Mouse (Mus musculus) embryo, embryonic 11.5 days (tissue): ENCODE data around the gene Gm4763.
"Not testable (repeated sequence)": the region's sequence is repeated elsewhere in the genome, so short reads cannot be mapped to it uniquely, and the experiment has no call there.

Experiments used
- DNase-seq: peaks from one replicate; pipeline ENCODE4 v3.0.0-alpha.2; 2012; ENCODE audit warnings: low read depth, low spot score

Gm4763 gene

GRCm38 (mm10) chr7:24726808-24727207 lies at the start of gene Gm4763:
TSS of gene Gm4763 (minus strand) at chr7:24726908.
- DNase-seq: not testable (repeated sequence)

DNA sequence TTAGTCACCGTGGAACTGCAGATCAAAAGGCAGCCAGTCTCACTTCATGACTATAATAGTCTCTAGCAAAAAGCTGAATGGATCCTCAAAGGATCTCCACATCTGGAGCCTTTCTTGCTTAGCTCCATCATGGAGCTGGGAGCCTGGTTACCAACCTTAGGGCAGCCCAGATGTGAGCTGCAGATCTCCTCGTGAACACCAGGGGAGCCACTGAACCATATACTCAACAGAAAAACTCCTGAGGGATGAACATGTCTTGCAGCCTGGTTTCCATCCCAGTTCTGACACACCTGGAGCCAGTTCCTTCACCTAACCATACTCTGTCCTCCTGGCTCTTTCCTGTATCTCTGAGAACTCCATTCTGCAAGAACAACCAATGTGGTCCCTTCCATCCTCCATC lies 49.4 kb upstream of the Gm4763 start:
- DNase-seq: no peak

GRCm38 (mm10) chr7:24773942-24774535 lies 47.3 kb upstream of the Gm4763 start:
- no peak for DNase-seq

DNA sequence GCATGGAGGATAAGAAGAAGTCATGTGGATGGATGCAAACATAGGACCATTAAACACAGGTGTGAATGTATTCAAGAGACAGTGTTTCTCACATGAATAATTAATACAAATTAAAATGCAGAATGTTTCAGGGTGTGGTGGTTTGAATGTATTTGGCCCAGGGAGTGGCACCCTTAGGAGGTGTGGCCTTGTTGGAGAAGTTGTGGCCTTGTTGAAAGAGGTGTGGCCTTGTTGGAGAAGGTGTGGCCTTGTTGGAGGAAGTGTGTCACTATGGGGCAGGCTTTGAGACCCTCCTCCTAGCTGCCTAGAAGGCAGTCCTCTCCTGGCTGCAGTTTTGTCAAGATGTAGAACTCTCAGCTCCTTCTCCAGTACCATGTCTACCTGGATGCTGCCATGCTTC lies 44.7 kb upstream of the Gm4763 start:
- DNase-seq: no peak

- no peak for DNase-seq
Measured at GRCm38 (mm10) chr7:24762574-24762973, 35.9 kb upstream of the Gm4763 start.

GRCm38 (mm10) chr7:24761161-24761560 lies 34.5 kb upstream of the Gm4763 start:
- no peak for DNase-seq

- no peak for DNase-seq
Measured at GRCm38 (mm10) chr7:24760211-24760610, 33.5 kb upstream of the Gm4763 start, which contains the start of gene Cd177. TSS of gene Cd177 (minus strand) at chr7:24760311.

DNA sequence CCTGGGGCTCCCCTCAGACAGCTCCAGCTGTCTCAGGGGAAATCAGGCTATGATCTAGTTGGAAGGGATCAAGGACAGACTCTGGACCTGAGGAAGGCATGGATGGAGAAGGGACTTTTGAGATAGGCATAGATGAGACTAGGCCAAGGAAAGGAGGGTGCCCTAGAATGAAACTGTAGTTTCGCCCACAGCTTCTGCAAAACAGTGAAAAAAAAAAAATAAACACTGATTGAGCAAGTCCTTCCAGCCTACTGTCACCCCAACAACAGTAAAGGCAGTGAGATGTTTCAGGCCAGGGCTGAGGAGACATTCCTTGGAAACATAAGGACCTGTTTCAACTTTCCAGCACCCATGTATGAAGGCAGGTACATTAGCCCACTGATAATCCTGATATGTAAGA lies 31.8 kb upstream of the Gm4763 start:
- no peak for DNase-seq

DNA sequence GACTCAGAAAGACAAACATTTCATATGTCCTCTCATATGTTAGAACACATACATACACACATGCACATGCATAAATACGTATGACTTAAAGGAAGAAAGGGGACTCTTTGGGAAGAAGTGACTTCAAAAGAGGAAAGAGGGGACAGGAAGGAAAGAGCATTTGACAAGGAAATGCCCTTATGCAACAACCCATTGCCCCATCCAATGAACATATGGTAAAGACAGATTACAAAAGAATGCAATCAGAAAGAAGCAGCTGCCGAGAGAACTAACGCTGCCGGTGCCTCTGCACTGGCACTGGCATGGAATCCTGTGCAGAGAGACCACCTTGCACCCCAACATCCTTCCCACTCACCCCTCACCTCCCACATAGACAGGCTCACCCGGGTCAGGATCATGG lies 26.8 kb upstream of the Gm4763 start:
- DNase-seq: no peak

DNA sequence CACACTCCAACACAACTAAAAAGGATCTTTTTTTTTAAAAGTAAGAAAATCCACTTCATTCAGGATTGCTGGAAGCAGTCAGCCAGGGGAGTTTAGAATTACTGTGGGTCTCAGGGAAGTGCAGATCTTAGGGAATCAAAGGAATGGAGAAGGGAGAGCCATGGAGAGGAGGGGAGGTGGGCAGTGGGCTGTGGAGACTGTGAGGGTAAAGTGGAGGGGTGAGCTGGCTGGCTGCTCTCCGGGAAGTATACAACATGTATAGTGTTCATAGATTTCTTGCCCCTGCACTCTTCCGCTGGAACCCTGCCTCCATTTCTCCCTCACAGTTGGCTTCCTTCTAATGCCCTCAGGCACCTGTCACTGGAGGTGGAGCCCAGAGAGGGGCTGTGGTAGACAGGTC lies 24.9 kb upstream of the Gm4763 start:
- DNase-seq: no peak

- DNase-seq: no peak
Measured at GRCm38 (mm10) chr7:24750695-24751094, 24.0 kb upstream of the Gm4763 start.

- no peak for DNase-seq
Measured at GRCm38 (mm10) chr7:24735970-24736670, 9.4 kb upstream of the Gm4763 start.

- DNase-seq: no peak
Measured at GRCm38 (mm10) chr7:24715039-24715438, 11.7 kb downstream of the Gm4763 start.

- no peak for DNase-seq
Measured at GRCm38 (mm10) chr7:24708832-24709292, 17.8 kb downstream of the Gm4763 start, which contains the start of gene BC049730. TSS of gene BC049730 (plus strand) at chr7:24709242.

DNA sequence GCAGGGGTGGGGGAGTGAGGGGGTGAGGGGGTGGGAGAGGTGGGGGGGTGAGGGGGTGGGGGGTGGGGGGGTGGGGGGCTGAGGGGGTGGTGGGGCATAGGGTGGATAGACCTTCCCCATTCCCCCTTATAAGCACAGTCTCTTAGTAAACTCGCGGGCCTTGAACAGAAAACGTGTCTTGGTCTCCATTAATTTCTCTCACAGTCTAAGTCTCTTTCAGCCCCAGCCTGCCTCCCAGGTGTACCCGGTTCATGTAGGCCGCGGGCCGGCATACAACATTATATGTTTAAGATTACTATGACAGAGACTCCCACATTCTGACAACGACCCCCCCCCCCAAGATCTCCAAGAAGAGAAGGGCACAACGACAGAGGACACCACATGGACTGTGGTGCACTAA lies 23.9 kb downstream of the Gm4763 start:
- not testable (repeated sequence) for DNase-seq

DNA sequence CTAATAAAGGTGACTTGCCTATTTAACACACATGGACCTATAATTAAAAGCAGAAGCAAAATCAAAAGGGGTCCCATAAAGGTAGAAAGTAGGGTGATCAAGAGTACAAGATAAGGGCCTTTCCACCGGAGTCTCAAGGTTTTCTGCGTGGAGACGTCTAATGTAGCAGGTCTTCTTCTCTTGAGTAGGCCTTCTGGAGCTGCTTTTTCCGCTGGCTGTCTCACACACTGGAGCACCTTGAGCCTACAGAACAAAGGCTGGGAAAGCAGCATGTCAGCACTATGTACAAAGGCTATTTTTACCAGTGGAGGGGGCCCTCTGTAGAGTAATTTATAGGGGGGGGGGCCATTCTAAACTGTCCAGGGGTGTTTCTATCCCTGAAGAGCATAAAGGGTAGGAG lies 28.8 kb downstream of the Gm4763 start:
- not testable (repeated sequence) for DNase-seq

- DNase-seq: not testable (repeated sequence)
Measured at GRCm38 (mm10) chr7:24692693-24693092, 34.0 kb downstream of the Gm4763 start.

DNA sequence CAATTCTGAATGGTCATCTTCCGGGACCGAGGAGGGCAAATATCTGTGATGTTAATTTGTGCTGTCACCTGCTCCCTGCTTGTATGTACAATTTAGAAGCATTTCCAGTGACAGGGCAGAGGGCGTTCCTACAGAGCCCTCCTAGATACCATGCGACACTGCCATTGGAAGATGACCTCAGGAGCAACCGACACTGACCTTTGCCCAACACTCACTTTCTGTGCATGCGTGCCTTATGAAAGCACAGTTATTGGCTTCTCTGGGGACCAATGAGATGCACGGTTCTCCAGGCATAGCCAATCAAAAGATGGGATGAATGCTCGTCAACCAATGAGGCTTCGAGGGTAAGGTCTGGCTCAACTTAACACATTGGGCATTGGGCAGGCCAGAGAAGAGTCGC lies 39.2 kb downstream of the Gm4763 start:
- not testable (repeated sequence) for DNase-seq

DNA sequence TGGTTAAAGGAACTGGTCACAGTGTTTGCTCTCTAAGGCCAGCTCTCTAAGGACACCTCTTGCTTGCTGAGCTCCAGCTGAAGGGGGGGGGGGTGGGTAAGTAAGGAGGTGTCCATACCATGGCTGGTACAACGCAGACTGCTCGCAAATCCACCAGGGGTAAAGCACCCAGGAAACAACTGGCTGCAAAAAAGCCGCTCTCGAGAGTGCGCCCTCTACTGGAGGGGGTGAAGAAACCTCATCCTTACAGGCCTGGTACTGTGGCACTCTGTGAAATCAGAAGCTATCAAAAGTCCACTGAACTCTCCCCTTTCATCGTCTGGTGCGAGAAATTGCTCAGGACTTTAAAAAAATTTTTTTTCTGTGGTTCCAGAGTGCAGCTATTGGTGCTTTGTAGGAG lies 42.6 kb downstream of the Gm4763 start:
- not testable (repeated sequence) for DNase-seq

GRCm38 (mm10) chr7:24676575-24676974 lies 50.1 kb downstream of the Gm4763 start, which contains the start of gene Tex101:
TSS of gene Tex101 (minus strand) at chr7:24676675.
- DNase-seq: no peak

DNA sequence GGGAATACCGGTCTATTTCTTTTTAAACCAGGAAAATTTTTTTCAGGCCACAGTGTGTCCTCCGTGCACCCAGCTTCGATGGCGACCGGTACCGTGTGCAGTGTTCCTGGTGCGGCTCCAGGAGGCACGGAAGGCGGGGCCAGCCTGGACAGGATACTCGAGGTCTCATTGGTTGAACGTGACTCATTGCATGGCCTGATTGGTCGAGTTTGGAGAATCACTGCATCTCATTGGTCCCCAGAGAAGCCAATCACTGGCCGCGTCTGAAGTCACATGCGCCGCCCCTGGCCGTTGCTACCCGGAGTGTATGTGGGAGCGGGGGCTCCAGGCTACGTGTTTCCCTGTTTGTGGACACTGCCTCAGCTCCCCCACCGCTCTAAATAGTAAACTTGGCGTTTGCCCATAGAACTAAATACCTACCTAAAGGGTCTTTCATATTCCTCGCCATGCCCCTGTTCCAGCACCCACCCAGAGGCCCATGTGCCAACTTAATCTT lies 54.7 kb downstream of the Gm4763 start:
- DNase-seq: no peak
